Mouse (Mus musculus): ENCODE measurements around the gene Tmem150a. TPM values are rescaled to one million over a fixed set of nuclear protein-coding genes. Genes with fewer than 3 reads are reported as not detected.

Tmem150a gene
- 1 to 10 TPM; 8.4 to 9.2 TPM for total RNA-seq (2021)
- long read RNA-seq, partial matches to known transcripts = 1 of 6 reads
- long read RNA-seq, other reads (novel, unspliced or antisense) = 3 of 6 reads

DNA sequence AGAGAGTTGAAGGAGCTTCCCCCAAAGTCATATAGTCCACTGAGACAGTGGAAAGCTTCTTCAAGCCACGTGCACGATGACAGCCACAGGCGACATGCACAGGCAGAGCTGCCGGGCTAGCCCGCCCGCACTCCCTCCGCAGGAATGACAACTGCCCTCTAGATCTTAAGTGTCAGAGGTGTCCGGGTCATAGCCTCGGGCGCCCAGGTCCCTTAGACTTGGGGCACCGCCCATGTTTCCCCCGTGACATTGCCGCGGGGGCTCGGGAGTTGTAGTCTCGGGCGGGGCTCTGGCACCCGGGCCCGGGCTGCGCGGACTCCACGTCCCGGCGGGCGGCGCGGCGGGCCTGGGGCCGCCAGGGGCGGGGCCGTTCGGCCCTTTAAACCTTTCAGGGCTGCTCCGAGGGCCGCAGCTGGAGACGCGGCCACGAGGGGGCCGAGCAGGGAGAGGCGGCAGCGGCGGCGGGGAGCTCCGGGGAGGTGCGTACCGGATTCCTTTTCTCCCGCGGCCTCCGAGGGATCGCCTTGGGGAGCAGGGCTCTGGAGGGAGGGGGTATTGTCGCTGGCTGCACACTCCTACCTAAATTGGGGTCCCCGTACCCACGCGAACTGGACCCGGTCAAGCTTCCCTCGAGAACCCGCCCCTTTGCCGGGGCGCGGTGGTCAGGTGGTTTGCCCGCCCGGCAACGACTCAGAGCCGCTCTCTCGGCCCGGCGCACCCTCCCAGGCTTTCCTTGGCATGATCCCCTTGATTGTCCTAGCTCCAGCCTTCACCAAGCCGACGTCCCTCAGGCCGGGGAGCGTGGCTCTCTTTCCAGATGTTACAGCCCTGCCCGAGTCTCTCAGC, at the start of gene Tmem150a:
Tmem150a (plus strand) TSS at position 382 of the 846 bp plus-strand sequence.
- peak; percentile 50 to 76 for DNase-seq (ENCODE audit: low spot score in 2 of 2)

DNA sequence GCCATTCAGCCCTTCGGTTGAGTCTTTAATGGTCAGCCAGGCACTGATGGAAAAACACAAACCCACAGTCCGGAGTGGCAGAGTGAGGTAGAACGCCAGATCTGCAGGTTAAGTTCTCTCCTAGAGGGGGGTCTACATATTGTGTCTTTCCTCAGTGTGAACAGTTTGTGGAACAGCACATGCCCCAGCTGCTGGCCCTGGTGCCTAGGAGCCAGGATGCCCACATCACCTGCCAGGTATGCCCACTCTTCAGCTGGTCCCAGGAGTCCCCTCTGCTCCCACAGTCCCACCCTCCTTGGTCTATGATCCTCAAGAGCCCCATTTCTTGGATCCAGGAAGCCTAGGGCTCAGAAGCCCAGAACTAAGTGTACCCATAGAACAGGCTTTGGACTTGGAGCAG, 43.0 kb upstream of the Tmem150a start:
- DNase-seq (ENCODE audit: low spot score in 2 of 2) = no peak

GRCm38 (mm10) chr6:72313124-72313867, 42.0 kb upstream of the Tmem150a start:
- DNase-seq (ENCODE audit: low spot score in 2 of 2) = no peak

- no peak for DNase-seq (ENCODE audit: low spot score in 2 of 2)
Observed at GRCm38 (mm10) chr6:72315384-72315783, 39.9 kb upstream of the Tmem150a start.

DNA sequence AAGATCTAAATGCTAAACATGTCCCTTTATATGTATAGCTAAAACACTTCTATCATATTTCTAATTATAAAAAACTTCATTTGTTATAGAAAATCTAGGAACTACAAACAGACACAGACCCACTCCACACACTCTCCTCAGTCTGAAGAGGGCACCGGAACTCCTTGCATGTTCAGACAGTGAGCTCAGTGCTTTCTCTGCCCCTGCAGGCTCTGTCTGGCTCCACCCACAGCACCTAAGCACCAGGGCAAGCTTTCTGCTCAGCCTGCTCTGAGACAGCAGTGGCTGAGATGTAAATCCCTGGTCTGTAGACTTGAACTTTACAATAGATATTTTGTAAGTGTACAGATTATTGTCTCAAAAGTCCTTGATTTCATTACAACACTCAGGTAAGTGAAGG, 39.2 kb upstream of the Tmem150a start:
- DNase-seq (ENCODE audit: low spot score in 2 of 2) = no peak

DNA sequence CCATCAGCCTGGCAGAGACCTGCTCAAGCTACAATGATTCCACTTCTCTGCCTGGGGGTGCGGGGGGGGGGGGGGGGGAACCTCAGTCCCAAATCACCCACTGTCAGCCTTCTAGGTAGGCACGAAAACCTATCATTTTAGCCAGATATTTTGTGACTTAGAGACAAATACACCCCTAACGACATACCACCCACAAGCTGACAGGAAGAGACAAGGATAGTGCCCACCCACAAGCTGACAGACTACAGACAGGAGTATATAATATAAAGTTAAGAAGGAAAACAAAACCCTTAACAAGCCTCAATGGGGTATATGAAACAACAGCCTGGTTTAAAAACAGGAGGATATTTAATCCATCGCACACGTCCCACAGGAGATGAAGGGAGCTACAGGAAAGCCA, 36.8 kb upstream of the Tmem150a start:
- no peak for DNase-seq (ENCODE audit: low spot score in 2 of 2)

- peak; percentile 47 to 90 for DNase-seq (ENCODE audit: low spot score in 2 of 2)
Observed at GRCm38 (mm10) chr6:72319019-72319418, 36.2 kb upstream of the Tmem150a start.

DNA sequence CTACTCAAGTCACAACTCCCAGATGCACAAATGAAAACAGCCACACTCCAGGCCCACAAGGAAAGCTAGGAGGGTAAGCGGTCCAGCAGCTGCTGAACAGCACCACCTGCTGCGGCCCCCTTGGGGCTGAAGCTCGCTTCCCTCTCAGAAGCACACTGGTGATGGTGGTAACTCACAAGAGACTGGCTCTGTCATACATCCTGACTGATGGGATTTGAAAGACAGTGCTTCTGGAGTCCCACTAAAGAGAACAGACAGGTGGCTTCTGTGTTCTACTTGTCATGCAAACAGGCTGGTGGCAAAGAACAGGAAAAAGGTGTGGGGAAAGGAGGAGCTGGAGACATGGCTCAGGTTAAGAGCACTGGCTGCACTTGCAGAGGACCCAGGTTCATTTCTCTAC, 32.3 kb upstream of the Tmem150a start:
- no peak for DNase-seq (ENCODE audit: low spot score in 2 of 2)

GRCm38 (mm10) chr6:72323786-72324508, 31.3 kb upstream of the Tmem150a start:
- no peak for DNase-seq (ENCODE audit: low spot score in 2 of 2)

- DNase-seq (ENCODE audit: low spot score in 2 of 2) = peak; percentile 41 to 74
Observed at GRCm38 (mm10) chr6:72326274-72326673, 29.0 kb upstream of the Tmem150a start.

DNA sequence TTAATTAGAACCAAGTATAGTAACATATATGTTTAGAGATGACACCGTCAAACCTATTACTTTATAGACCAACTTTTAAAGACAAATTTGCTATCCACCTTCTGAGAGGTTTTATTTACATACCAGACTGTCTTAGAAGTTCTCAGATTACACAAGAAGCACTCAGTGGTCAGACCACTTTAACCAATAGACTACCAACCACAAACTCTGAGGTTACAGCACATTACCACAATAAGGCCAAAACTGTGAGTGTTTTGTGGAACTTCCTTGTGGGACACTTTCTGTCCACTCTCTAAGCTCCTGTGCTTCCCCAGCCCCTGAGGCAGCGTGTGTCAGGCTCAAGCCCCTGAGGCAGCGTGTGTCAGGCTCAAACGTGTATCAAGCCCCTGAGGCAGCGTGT, 26.2 kb upstream of the Tmem150a start:
- DNase-seq (ENCODE audit: low spot score in 2 of 2) = no peak

DNA sequence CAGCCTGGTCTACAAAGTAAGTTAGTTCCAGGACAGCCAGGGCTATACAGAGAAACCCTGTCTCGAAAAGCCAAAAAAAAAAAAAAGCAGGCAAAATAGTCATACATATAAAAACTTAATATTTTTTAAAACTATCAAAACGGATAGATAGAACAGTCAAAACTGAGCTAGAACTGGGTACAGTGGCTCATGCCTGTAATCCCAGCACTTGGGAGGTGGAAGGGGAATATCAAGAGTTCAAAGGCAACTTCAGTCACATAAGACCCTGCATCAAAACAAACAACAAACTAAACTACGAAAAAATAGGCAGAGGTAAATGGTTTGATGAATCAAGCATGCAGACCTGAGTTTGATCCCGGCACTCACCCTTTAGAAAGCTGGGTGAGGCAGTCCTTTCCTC, 25.1 kb upstream of the Tmem150a start:
- no peak for DNase-seq (ENCODE audit: low spot score in 2 of 2)

GRCm38 (mm10) chr6:72333111-72333510, 22.1 kb upstream of the Tmem150a start:
- DNase-seq (ENCODE audit: low spot score in 2 of 2) = no peak

DNA sequence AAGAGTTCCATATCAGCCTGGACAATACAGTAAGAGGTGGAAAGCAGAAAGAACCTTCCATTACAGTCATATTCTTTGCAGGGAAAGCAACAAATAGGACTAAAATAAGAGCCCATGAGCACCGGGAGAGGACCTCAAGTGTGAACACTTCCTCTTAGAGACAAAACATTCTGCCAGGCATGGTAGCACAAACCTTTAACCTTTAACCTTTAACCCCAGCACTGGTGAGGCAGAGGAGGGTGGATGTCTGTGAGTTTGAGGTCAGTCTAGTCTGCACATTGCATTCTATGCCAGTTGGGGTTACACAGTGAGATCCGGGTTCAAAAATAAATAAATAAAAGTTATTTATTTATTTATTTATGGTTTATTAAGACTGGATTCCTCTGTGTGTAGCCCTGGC, 14.8 kb upstream of the Tmem150a start:
- DNase-seq (ENCODE audit: low spot score in 2 of 2) = no peak

DNA sequence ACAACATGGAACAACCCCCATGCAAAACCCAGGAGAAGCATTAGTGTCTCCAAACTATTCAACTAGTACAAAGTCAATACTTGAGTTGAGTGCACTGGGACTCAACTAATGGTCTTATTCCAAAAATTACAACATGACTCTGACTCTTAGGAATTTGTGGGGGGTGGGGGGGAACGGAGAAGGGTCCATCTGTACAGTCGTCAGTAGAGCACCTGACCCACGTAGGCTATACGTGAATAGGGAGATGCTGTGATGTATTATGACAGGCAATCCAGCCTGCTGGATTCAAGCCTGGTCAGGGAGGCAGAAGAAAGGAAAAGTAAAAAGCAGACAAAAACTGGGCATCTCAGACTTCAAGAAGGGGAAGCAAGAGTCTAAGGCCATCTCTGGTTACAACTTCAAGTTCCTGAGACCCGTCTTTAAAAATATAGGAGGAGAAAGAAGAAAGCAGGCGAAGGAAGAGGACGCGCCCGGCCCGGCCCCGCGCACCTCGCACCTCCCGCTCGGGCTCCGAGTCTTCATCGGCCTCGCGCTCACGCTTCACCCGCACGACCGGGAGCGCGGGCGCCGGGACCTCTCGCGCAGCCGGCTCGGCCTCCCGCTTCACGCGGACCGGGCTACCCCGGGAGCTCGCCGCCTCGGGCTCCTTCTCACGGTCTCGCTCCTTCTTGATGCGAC, 10.7 kb upstream of the Tmem150a start:
- no peak for DNase-seq (ENCODE audit: low spot score in 2 of 2)

- peak; percentile 90 to 98 for DNase-seq (ENCODE audit: low spot score in 2 of 2)
Observed at GRCm38 (mm10) chr6:72345074-72345567, 10.1 kb upstream of the Tmem150a start, which contains the start of gene Usp39. Gene Usp39 (minus strand): TSS chr6:72345184.

GRCm38 (mm10) chr6:72345633-72346032, 9.6 kb upstream of the Tmem150a start:
- DNase-seq (ENCODE audit: low spot score in 2 of 2) = no peak

DNA sequence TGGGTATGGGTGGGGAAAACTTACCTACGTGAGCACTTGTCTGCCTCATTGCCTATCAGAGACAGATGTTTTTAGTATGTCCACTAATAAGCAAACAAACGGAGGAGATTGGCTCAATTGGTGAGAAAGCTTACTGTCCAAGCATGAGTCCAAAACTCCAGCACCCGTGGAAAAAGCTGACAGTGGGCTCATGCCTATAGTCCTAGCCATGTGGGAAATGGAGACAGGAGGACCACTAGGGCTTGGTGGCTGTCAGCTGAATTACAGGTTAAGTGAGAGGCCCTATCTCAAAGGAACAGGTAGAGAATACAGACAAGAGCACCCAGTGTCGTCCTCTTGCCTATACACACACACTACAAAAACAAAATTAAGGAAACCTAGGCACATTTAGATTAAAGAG, 9.0 kb upstream of the Tmem150a start:
- no peak for DNase-seq (ENCODE audit: low spot score in 2 of 2)

GRCm38 (mm10) chr6:72347166-72347941, 7.9 kb upstream of the Tmem150a start, which contains the start of gene 0610030E20Rik:
Gene 0610030E20Rik (plus strand): TSS chr6:72347317.
- DNase-seq (ENCODE audit: low spot score in 2 of 2) = peak; percentile 69 to 83

- no peak for DNase-seq (ENCODE audit: low spot score in 2 of 2)
Observed at GRCm38 (mm10) chr6:72348411-72348810, 6.8 kb upstream of the Tmem150a start.
